Mouse (Mus musculus) liver, embryonic 16.5 days (tissue): ENCODE measurements around the gene Sema3c. TPM values are rescaled to one million over a fixed set of nuclear protein-coding genes. Genes with fewer than 3 reads are reported as not detected.

Experiments used
- ATAC-seq: fragments of 200-750 bp; cut with Nextera tagmentation; 2 replicates; pipeline ENCODE4 v1.8.0; 2017; ENCODE audit warnings: low read depth, mild to moderate bottlenecking, moderate number of reproducible peaks, moderate library complexity
- H3K27ac ChIP-seq: fragments of 300-500 bp; sonication (generic); 2 replicates; pipeline ENCODE4 v1.5.1; 2014; ENCODE audit warnings: mild to moderate bottlenecking, low read length
- H3K27me3 ChIP-seq: fragments of 300-500 bp; sonication (generic); 2 replicates; pipeline ENCODE4 v1.6.1; 2014; ENCODE audit warnings: low read depth, low read length, mixed read lengths; ENCODE audit not compliant: control insufficient read depth, insufficient read depth
- H3K36me3 ChIP-seq: fragments of 300-500 bp; sonication (generic); 2 replicates; pipeline ENCODE4 v1.6.1; 2014; ENCODE audit warnings: mild to moderate bottlenecking; ENCODE audit not compliant: control insufficient read depth, insufficient read depth
- H3K4me1 ChIP-seq: fragments of 300-500 bp; sonication (generic); 2 replicates; pipeline ENCODE4 v1.6.1; 2014; ENCODE audit warnings: low read depth, low read length, mixed read lengths; ENCODE audit not compliant: control insufficient read depth
- H3K4me2 ChIP-seq: fragments of 300-500 bp; sonication (generic); 2 replicates; pipeline ENCODE4 v1.6.1; 2014; ENCODE audit warnings: low read depth, low read length, mixed read lengths
- H3K4me3 ChIP-seq: fragments of 300-500 bp; sonication (generic); 2 replicates; pipeline ENCODE4 v1.5.1; 2014; ENCODE audit warnings: low read depth, mild to moderate bottlenecking, low read length
- H3K9ac ChIP-seq: fragments of 300-500 bp; sonication (generic); 2 replicates; pipeline ENCODE4 v1.6.1; 2014; ENCODE audit warnings: low read depth, low read length
- H3K9me3 ChIP-seq: fragments of 300-500 bp; sonication (generic); replicated peaks from 2 replicates; pipeline ENCODE4 v1.6.1; 2016; ENCODE audit warnings: low read length; ENCODE audit not compliant: control insufficient read depth
- WGBS: fragments of 180-500 bp; shearing (Covaris S2); extraction: QIAGEN DNeasy Blood & Tissue Kit; methylation state at CpG from one replicate; pipeline ENCODE4 v1.1.7; 2014; ENCODE audit not compliant: insufficient replicate concordance; 5-methylcytosine and 5-hydroxymethylcytosine counted together
- polyA plus RNA-seq: library from polyadenylated mRNA; unstranded; fragments of >200 nt; fragmentation: Nextera tagmentation; extraction: Ambion mirVana; gene quantifications from 2 replicates; pipeline ENCODE4 v1.2.1, GENCODE M21; 2015

Sema3c gene
- polyA plus RNA-seq, 1 experiment from 2014 or later = 1.3 TPM

DNA sequence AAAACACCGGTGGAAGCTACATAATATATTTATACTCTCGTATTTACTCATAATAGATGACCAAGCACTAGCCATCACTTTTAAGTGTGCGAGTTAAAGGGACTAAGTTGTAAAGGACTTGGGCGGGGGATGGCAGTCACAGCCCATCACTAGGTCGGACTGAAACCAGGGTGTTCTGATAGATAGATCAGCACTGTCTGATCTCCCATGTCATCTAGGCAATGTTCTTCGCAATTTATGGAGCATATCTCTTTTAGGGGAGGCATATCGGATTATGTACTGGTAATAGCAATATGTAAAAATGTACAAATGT lies 1.1 kb downstream of the Sema3c start:
- peaks cover 17% of the 10 kb centered on the region for H3K27me3 ChIP-seq
- H3K9ac ChIP-seq = no peak overlapping the region
- 20% methylated on average over 7 of the region's 7 CpGs for WGBS
- no peak for ATAC-seq
- H3K4me3 ChIP-seq = no peak overlapping the region
- H3K4me2 ChIP-seq = no peak overlapping the region
- no peaks in the 10 kb centered on the region for H3K36me3 ChIP-seq
- H3K27ac ChIP-seq = no peak overlapping the region
- H3K4me1 ChIP-seq = no peaks in the 10 kb centered on the region
- no peaks in the 10 kb centered on the region for H3K9me3 ChIP-seq

DNA sequence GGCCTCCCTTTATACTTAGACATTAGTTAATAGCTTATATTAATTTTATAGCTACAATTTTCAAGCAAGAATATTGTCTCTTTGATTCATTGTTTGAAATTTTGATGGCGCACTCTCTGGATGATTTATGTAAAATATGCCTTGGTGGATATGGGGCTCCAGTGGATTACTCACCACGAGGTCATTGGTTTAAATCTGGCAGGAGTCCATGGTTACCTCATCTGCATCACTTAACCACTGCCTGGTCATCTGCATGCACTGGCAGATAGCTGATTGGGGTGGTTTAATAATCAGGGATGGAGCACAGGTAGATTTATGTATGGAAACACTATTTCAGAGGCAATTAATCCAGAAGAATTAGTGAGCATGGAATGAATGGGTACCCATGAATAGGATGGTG lies 2.0 kb downstream of the Sema3c start:
- H3K9ac ChIP-seq = no peak overlapping the region
- no peak overlapping the region for H3K4me3 ChIP-seq
- no peak for ATAC-seq
- no peak overlapping the region for H3K27ac ChIP-seq
- H3K4me1 ChIP-seq = no peaks in the 10 kb centered on the region
- no peaks in the 10 kb centered on the region for H3K36me3 ChIP-seq
- WGBS = 39% methylated on average over 2 of the region's 2 CpGs
- no peaks in the 10 kb centered on the region for H3K9me3 ChIP-seq
- no peak overlapping the region for H3K4me2 ChIP-seq
- peaks cover 17% of the 10 kb centered on the region for H3K27me3 ChIP-seq

DNA sequence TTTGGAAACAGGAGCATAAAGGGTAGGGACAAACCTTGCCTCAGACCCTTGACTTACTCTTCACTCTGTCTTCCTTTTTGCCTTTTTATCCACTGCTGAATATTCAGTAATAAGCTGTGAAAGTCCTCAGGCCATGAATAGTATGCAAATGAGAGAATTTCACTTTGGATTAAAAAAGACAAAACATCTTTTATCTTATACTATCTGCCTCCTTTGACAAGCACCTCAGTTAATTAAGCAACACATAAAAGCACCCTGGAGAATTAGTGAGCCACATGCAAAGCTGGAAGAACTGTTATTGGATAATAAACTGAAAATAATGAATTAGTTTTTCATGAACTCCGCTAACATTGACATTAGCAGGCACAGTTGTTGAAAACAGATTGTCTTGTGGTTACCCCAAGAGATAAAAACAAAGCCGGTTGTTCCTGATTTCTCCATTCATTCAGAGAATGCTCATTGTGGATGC lies 8.0 kb downstream of the Sema3c start:
- no peaks in the 10 kb centered on the region for H3K27me3 ChIP-seq
- H3K4me3 ChIP-seq = no peak overlapping the region
- no peaks in the 10 kb centered on the region for H3K9me3 ChIP-seq
- no peaks in the 10 kb centered on the region for H3K36me3 ChIP-seq
- no peak overlapping the region for H3K4me2 ChIP-seq
- no peak overlapping the region for H3K9ac ChIP-seq
- no peak overlapping the region for H3K27ac ChIP-seq
- WGBS = 29% methylated on average over 2 of the region's 2 CpGs
- ATAC-seq = no peak
- no peaks in the 10 kb centered on the region for H3K4me1 ChIP-seq

DNA sequence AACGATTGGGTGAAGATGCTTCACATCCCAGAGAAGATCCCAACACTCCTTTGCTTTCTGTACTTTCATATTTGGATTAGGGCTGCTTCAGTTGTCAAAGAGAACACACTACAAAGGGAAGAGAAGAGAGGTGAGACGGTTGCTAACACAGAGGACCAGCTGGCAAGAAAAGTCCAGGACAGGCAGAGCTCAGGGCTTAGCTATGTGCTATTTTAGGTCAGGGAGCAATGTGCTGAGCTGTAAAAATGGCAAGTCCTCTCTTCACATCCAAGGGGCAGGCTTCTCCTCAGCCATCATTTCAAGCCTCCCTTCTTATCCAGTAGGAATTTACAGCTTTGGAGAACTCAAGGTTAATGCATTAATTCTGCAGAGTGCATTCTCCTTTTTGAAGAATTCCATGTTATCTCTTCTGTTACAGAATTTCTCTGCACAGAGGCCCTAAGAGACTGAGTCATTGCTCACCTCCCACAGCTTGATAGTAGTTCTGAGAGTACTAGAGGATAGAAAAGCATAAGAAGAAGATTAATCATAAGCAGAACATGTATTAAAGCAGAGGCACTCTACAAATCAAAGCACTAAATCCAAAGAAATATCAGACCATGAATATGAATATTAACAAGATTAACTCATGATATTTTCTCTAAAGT lies 10.3 kb downstream of the Sema3c start:
- Histone ChIP-seq H3K36me3 (no peaks in the 10 kb centered on the region), H3K4me1 (no peaks in the 10 kb centered on the region), H3K4me3 (no peak overlapping the region), H3K4me2 (no peak overlapping the region), H3K9ac (no peak overlapping the region), H3K9me3 (no peaks in the 10 kb centered on the region), H3K27me3 (no peaks in the 10 kb centered on the region), H3K27ac (no peak overlapping the region)
- ATAC-seq = no peak
- 32% methylated on average over 2 of the region's 2 CpGs for WGBS

DNA sequence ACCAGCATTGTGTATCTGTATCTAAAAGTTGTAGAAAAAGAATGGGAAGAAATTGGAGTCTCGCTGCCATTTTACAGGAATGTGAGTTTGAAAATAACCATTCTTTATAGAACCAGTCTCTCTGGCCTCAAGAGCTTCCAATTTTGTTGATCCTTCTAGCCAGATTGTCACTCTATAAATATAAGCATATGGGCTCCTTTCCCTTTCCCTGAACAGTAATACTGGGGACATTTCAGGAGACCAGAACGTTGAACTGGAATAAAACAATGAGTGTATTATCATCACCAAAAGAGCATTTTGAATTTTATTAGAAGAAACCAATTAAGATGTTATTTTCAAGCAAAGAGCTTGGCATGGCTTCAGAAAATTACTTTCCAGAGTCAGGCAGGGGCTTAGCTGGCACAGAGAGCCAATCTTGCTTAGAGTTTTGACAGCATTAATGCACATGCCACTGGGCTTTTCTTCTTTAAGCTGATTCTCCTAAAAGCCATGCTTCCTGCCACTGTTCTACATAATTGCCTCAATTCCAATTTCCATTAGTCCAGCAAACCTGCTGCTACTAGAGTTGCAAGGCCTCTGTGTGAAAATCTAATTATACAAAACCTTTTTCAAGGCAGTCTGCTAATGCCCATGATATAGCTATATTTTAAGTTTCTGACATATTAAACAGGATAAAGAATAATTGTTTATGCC lies 12.6 kb downstream of the Sema3c start:
- Histone ChIP-seq H3K27me3 (no peaks in the 10 kb centered on the region), H3K4me1 (no peaks in the 10 kb centered on the region), H3K36me3 (no peaks in the 10 kb centered on the region), H3K9ac (no peak overlapping the region), H3K27ac (no peak overlapping the region), H3K9me3 (no peaks in the 10 kb centered on the region), H3K4me2 (no peak overlapping the region), H3K4me3 (no peak overlapping the region)
- no peak for ATAC-seq
- WGBS = 71% methylated on average over 2 of the region's 2 CpGs

DNA sequence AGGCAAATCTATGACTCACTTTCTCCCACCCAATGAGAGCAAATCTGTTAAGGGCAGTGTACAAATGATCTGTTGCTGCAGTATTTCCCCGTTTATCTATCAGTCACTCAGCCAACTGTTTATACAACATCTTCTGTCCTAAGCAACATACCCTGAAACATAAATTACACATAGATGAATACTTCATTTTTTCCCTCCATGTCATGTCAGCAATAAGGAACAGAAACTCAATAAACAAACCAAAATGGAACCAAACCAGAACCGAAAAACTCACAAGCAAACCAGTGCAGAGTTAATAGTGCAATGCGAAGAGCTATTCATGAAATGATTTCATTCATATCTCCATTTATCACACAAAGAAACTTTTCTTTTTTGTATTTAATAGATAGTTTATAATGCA lies 17.8 kb downstream of the Sema3c start:
- Histone ChIP-seq H3K4me1 (no peaks in the 10 kb centered on the region), H3K4me3 (no peak overlapping the region), H3K36me3 (no peaks in the 10 kb centered on the region), H3K4me2 (no peak overlapping the region), H3K27ac (no peak overlapping the region), H3K9me3 (no peaks in the 10 kb centered on the region), H3K9ac (no peak overlapping the region), H3K27me3 (no peaks in the 10 kb centered on the region)
- WGBS = 61% methylated on average over 3 of the region's 3 CpGs
- no peak for ATAC-seq

DNA sequence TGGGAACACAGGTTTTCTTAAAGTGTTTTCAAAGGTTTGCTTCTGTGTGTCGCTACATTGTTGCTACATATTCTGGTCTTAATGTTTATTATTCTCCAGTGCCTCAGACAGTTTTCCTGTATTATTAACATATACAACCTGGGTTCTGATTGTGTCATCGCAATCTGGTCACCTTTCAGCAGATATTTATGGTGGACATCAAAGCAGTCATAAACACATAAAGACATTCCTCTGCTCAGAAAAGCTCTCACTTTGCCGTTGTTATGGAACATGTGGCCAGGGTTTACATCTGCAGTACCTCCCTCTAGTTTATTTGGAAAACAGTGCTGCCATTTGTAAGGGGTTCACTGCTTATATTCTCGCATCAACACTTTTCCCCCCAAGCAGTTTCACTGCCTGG lies 27.6 kb downstream of the Sema3c start:
- H3K27ac ChIP-seq = no peak overlapping the region
- 47% methylated on average over 4 of the region's 4 CpGs for WGBS
- no peak for ATAC-seq

DNA sequence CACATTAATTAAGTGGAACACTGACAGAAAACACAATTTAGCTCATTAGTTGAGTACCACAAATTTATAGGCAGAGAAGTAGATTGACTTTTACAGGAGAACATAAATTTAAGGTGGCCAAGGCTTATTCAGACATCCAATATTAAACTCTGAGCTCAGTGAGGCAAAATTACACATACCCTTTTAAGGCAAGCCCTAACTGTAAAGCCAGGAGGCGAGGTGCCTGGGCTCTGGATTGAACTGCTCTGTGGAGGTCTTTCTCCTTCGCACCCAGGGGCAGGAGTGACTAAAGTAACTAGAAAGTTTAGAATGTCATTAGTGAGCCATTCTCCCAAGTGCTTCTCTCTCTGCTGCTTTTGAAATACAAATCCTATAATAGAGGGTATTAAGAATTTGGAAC lies 46.5 kb downstream of the Sema3c start:
- no peak overlapping the region for H3K4me2 ChIP-seq
- H3K4me3 ChIP-seq = no peak overlapping the region
- no peaks in the 10 kb centered on the region for H3K27me3 ChIP-seq
- H3K36me3 ChIP-seq = no peaks in the 10 kb centered on the region
- H3K27ac ChIP-seq = no peak overlapping the region
- no peak overlapping the region for H3K9ac ChIP-seq
- no peaks in the 10 kb centered on the region for H3K4me1 ChIP-seq
- no peaks in the 10 kb centered on the region for H3K9me3 ChIP-seq
- 55% methylated on average over 2 of the region's 2 CpGs for WGBS
- ATAC-seq = no peak

More for the DNA sequence above, 27.6 kb downstream of the Sema3c start:
- Histone ChIP-seq H3K4me3 (no peak overlapping the region), H3K9ac (no peak overlapping the region), H3K4me2 (no peak overlapping the region), H3K36me3 (no peaks in the 10 kb centered on the region), H3K27me3 (no peaks in the 10 kb centered on the region), H3K9me3 (no peaks in the 10 kb centered on the region), H3K4me1 (no peaks in the 10 kb centered on the region)

DNA sequence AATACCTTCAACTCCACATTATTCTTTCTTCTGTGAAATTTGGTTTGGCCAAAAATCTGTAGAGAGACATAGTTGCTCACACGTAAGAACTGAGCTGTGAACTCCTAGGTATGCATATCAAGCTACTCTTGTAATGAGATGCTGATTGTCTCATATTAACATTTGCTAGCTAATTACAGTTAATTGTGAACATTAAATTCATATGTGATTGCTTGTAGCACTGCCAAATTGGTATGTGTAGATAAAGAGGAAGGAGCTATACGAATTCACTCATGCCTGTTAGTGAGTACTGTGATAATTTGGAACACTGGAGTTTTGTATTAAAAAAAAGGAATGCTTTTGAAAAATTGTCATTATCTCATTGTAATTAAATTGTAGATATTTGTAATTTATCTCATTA lies 48.5 kb downstream of the Sema3c start:
- no peak overlapping the region for H3K4me3 ChIP-seq
- no peak for ATAC-seq
- H3K4me1 ChIP-seq = no peaks in the 10 kb centered on the region
- H3K4me2 ChIP-seq = no peak overlapping the region
- no peak overlapping the region for H3K27ac ChIP-seq
- 52% methylated on average over 2 of the region's 2 CpGs for WGBS
- H3K36me3 ChIP-seq = no peaks in the 10 kb centered on the region
- no peaks in the 10 kb centered on the region for H3K27me3 ChIP-seq
- no peaks in the 10 kb centered on the region for H3K9me3 ChIP-seq
- no peak overlapping the region for H3K9ac ChIP-seq
